Mouse (Mus musculus): ENCODE measurements at regions not wholly inside any gene's neighbourhood (a gene's known extent, or its start where the extent isn't known, plus 50 kb on each side); places are given as distances from the start of the nearest gene placed in this dataset.

- WGBS, result 69% methylated on average over 6 of the region's 6 CpGs
- Histone ChIP-seq H3K9me3 (ENCODE audit: low read length) (no peaks in the 10 kb centered on the region), H3K36me3 (ENCODE audit: insufficient read depth, low read length) (no peaks in the 10 kb centered on the region), H3K27ac (ENCODE audit: low read depth, low read length) (no peak overlapping the region), H3K27me3 (ENCODE audit: insufficient read depth, low read length) (no peaks in the 10 kb centered on the region), H3K9ac (replicated peaks; ENCODE audit: low read length, poor library complexity, severe bottlenecking) (no peak overlapping the region), H3K4me3 (ENCODE audit: low read depth, low read length) (no peak overlapping the region), H3K4me2 (ENCODE audit: low read depth, low read length, poor library complexity, severe bottlenecking) (no peak overlapping the region), H3K4me1 (ENCODE audit: insufficient read depth, low read length) (no peaks in the 10 kb centered on the region)
- TF ChIP-seq CTCF (IDR thresholded peaks at IDR 0.05), result no peak
- DNase-seq (ENCODE audit: low spot score) (no peak), ATAC-seq (ENCODE audit: low FRiP score) (no peak)
Observed at GRCm38 (mm10) chr12:50842744-50843143, 193.8 kb upstream of the Prkd1 start.

- no peak overlapping the region for H3K4me3 ChIP-seq (ENCODE audit: low read depth, low read length)
- H3K9ac ChIP-seq (replicated peaks; ENCODE audit: low read length, poor library complexity, severe bottlenecking), result no peak overlapping the region
- H3K4me1 ChIP-seq (ENCODE audit: insufficient read depth, low read length), result no peaks in the 10 kb centered on the region
- no peaks in the 10 kb centered on the region for H3K36me3 ChIP-seq (ENCODE audit: insufficient read depth, low read length)
- H3K27me3 ChIP-seq (ENCODE audit: insufficient read depth, low read length), result no peaks in the 10 kb centered on the region
- TF ChIP-seq CTCF (IDR thresholded peaks at IDR 0.05), result no peak
- WGBS, result 27% methylated on average over 2 of the region's 2 CpGs
- H3K4me2 ChIP-seq (ENCODE audit: low read depth, low read length, poor library complexity, severe bottlenecking), result no peak overlapping the region
- ATAC-seq (ENCODE audit: low FRiP score) (no peak), DNase-seq (ENCODE audit: low spot score) (no peak)
- H3K9me3 ChIP-seq (ENCODE audit: low read length), result no peaks in the 10 kb centered on the region
- H3K27ac ChIP-seq (ENCODE audit: low read depth, low read length), result no peak overlapping the region
Observed at GRCm38 (mm10) chr12:50839391-50839790, 190.5 kb upstream of the Prkd1 start.

GRCm38 (mm10) chr12:50808731-50809281 is 159.9 kb upstream of the Prkd1 start:
- no peak overlapping the region for H3K27ac ChIP-seq (ENCODE audit: low read depth, low read length)
- no peak overlapping the region for H3K9ac ChIP-seq (replicated peaks; ENCODE audit: low read length, poor library complexity, severe bottlenecking)
- H3K9me3 ChIP-seq (ENCODE audit: low read length), result no peaks in the 10 kb centered on the region
- no peaks in the 10 kb centered on the region for H3K27me3 ChIP-seq (ENCODE audit: insufficient read depth, low read length)
- H3K4me1 ChIP-seq (ENCODE audit: insufficient read depth, low read length), result no peaks in the 10 kb centered on the region
- DNase-seq (ENCODE audit: low spot score) (no peak), ATAC-seq (ENCODE audit: low FRiP score) (0 out of 2 replicates have a peak, but pooled peaks have one; percentile 10)
- no peak overlapping the region for H3K4me2 ChIP-seq (ENCODE audit: low read depth, low read length, poor library complexity, severe bottlenecking)
- no peak for TF ChIP-seq CTCF (IDR thresholded peaks at IDR 0.05)
- H3K4me3 ChIP-seq (ENCODE audit: low read depth, low read length), result no peak overlapping the region
- 64% methylated on average over 7 of the region's 7 CpGs for WGBS
- no peaks in the 10 kb centered on the region for H3K36me3 ChIP-seq (ENCODE audit: insufficient read depth, low read length)

- Histone ChIP-seq H3K9ac (replicated peaks; ENCODE audit: low read length, poor library complexity, severe bottlenecking) (no peak overlapping the region), H3K27ac (ENCODE audit: low read depth, low read length) (no peak overlapping the region), H3K4me3 (ENCODE audit: low read depth, low read length) (no peak overlapping the region), H3K4me2 (ENCODE audit: low read depth, low read length, poor library complexity, severe bottlenecking) (no peak overlapping the region), H3K4me1 (ENCODE audit: insufficient read depth, low read length) (no peaks in the 10 kb centered on the region), H3K9me3 (ENCODE audit: low read length) (no peaks in the 10 kb centered on the region), H3K36me3 (ENCODE audit: insufficient read depth, low read length) (no peaks in the 10 kb centered on the region), H3K27me3 (ENCODE audit: insufficient read depth, low read length) (no peaks in the 10 kb centered on the region)
- 55% methylated on average over 3 of the region's 3 CpGs for WGBS
- ATAC-seq (ENCODE audit: low FRiP score), result no peak
- DNase-seq (ENCODE audit: low spot score), result no peak
- no peak for TF ChIP-seq CTCF (IDR thresholded peaks at IDR 0.05)
Observed at GRCm38 (mm10) chr12:50804391-50804790, 155.5 kb upstream of the Prkd1 start.

GRCm38 (mm10) chr12:50765156-50765940 is 116.5 kb upstream of the Prkd1 start:
- Histone ChIP-seq H3K4me3 (ENCODE audit: low read depth, low read length) (no peak overlapping the region), H3K4me2 (ENCODE audit: low read depth, low read length, poor library complexity, severe bottlenecking) (no peak overlapping the region), H3K27ac (ENCODE audit: low read depth, low read length) (no peak overlapping the region), H3K36me3 (ENCODE audit: insufficient read depth, low read length) (no peaks in the 10 kb centered on the region), H3K9ac (replicated peaks; ENCODE audit: low read length, poor library complexity, severe bottlenecking) (no peak overlapping the region), H3K9me3 (ENCODE audit: low read length) (no peaks in the 10 kb centered on the region), H3K27me3 (ENCODE audit: insufficient read depth, low read length) (no peaks in the 10 kb centered on the region), H3K4me1 (ENCODE audit: insufficient read depth, low read length) (no peaks in the 10 kb centered on the region)
- DNase-seq (ENCODE audit: low spot score) (no peak), ATAC-seq (ENCODE audit: low FRiP score) (no peak)
- no peak for TF ChIP-seq CTCF (IDR thresholded peaks at IDR 0.05)
- 50% methylated on average over 8 of the region's 8 CpGs for WGBS

GRCm38 (mm10) chr12:50764457-50764856 is 115.6 kb upstream of the Prkd1 start:
- Histone ChIP-seq H3K27ac (ENCODE audit: low read depth, low read length) (no peak overlapping the region), H3K9ac (replicated peaks; ENCODE audit: low read length, poor library complexity, severe bottlenecking) (no peak overlapping the region), H3K4me3 (ENCODE audit: low read depth, low read length) (no peak overlapping the region), H3K4me2 (ENCODE audit: low read depth, low read length, poor library complexity, severe bottlenecking) (no peak overlapping the region), H3K27me3 (ENCODE audit: insufficient read depth, low read length) (no peaks in the 10 kb centered on the region), H3K9me3 (ENCODE audit: low read length) (no peaks in the 10 kb centered on the region), H3K4me1 (ENCODE audit: insufficient read depth, low read length) (no peaks in the 10 kb centered on the region), H3K36me3 (ENCODE audit: insufficient read depth, low read length) (no peaks in the 10 kb centered on the region)
- no peak for TF ChIP-seq CTCF (IDR thresholded peaks at IDR 0.05)
- DNase-seq (ENCODE audit: low spot score) (no peak), ATAC-seq (ENCODE audit: low FRiP score) (no peak)
- WGBS, result 74% methylated on average over 2 of the region's 2 CpGs

Measured in midbrain, postnatal 0 days (tissue).